Mouse (Mus musculus) ES-Bruce4 (cell line): ENCODE results near the gene Kif13a.

ENCODE experiments used
- CTCF ChIP-seq: IDR thresholded peaks from one replicate; pipeline ENCODE4 v1.8.1; 2011; ENCODE audit warnings: low read depth, low read length
- EP300 ChIP-seq: IDR thresholded peaks from 2 replicates; pipeline ENCODE4 v1.6.1; 2011; ENCODE audit warnings: low read depth, low read length; ENCODE audit not compliant: insufficient read depth
- POLR2A ChIP-seq: IDR thresholded peaks from one replicate; pipeline ENCODE4 v1.8.1; 2011; ENCODE audit warnings: low read length; ENCODE audit not compliant: insufficient read depth

- TF ChIP-seq CTCF (no peak), POLR2A (no peak), EP300 (no peak)
Observed at GRCm38 (mm10) chr13:46748138-46748873, 181.4 kb downstream of the Kif13a start.
